Mouse (Mus musculus) adrenal gland, postnatal 36 days (tissue): ENCODE results near the gene Olfr773. TPM values are rescaled to one million over a fixed set of nuclear protein-coding genes. Genes with fewer than 3 reads are reported as not detected.
"Not testable (repeated sequence)": the region's sequence is repeated elsewhere in the genome, so short reads cannot be mapped to it uniquely, and the experiment has no call there.

ENCODE experiments used
- DNase-seq, 2 experiments: peaks; one replicate each; pipeline ENCODE4 v3.0.0; 2021; ENCODE audit warnings: mixed read lengths in 1 of 2
- long read RNA-seq, 2 experiments: library from polyadenylated mRNA; stranded (forward); transcript quantifications; one replicate each; pipeline ENCODE4 v2.0.0; 2021; ENCODE audit warnings: borderline sequencing depth in 2 of 2
- total RNA-seq, 2 experiments: library from RNA; stranded (reverse); gene quantifications; 2 replicates each; pipeline ENCODE4 v1.2.3; 2021

Olfr773 gene
- total RNA-seq: not detected
- long read RNA-seq, experiment 1: 0 reads
- long read RNA-seq, experiment 2: 0 reads

DNA sequence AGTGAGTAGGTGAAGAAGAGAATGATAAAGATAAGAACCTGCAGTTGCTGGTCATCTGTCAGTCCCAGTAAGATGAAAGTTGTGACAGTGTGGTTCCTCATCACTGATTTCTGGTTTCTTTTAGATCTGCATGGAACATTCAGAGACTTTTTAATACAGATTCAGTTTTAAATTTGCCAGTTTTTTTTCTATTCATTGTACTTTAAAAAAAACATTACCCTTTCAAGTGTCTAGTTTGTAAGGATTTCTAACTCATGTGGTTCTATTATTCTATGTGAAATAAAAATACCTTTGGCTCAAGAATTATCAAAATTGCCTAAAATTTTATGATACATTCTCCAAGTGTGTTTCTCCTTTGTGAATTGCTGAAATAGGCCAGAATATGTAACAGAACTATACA, at the start of gene Olfr773:
Olfr773 (minus strand) TSS at position 101 of the 400 bp plus-strand sequence.
- not testable (repeated sequence) for DNase-seq

DNA sequence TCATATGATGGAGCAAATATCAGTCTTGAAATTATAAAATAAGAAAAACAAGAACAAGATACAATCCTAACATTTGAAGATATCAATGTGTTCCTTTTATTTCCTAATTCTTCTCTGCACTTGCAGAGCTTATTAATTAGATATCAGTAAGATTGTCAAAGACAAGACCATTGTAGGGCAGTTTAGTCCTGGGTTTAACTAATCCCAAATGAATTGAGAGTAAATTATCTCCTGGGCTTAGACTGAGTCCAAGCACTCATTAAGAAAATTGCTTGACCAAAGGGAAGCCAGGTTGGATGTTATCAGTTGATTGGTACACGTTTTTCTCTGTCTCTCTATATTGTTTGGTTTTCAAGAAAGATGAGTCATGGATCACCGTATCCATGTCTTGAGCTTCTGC, 48.7 kb upstream of the Olfr773 start, which contains the start of gene Olfr774:
Olfr774 (plus strand) TSS at position 301 of the 400 bp plus-strand sequence.
- no peak for DNase-seq

DNA sequence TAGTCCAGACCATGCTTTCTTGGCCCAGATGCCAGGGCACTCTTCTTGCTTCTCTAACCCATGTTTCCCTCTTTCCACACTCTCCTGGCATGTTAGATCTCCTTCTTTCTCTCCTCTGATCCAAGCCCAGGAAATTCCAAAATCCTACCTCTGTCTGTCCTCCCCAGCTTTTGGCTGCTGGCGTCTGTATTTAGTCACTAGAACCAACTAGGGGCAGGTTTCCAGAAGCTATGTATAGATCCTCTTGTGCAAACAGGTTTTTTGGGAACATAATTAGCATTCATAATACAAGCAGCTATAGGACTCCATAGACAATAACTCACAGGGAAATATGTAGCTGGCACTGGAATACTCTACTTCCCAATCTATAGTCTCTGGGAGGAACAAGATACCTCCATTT, 43.5 kb upstream of the Olfr773 start:
- no peak for DNase-seq

DNA sequence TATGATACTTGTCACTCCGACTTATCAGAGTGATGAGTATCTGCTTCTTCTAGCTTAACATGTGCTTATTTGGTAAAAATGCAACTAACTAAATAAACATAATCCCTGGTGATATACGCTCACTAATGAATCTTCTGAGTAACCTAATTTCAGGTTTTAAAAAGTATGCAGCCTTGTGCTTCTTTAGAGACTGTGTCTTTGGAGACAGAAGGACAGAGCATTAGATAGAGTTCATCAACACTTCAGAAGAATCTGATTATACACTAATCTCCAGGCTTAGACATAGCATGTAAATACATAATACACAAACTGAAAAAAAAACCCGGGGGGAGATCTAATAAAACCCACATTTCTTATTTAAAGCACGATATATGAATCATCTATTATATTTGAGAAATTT, 9.4 kb downstream of the Olfr773 start, which contains the start of gene Olfr772:
Olfr772 (minus strand) TSS at position 101 of the 400 bp plus-strand sequence.
- DNase-seq: not testable (repeated sequence)

DNA sequence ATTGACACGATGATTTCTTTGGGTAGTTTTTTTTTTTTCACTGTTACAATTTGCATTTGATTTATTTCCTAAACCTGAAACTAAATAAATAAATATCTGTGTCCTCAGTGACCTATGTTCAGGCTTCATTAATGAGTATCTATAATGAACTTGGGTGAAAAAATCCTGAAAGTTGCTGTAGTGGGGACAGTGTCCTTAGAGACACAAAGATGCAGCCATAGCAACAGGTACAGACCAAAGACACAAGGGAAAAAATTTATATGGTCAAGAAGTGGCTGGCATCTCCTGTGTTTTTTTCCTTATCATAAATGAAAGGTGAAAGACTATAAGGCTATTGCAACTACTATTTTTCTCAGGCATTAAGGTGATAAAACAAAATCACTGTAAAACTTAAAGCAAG, 22.6 kb downstream of the Olfr773 start, which contains the start of gene Olfr771:
Olfr771 (minus strand) TSS at position 101 of the 400 bp plus-strand sequence.
- DNase-seq: no peak

DNA sequence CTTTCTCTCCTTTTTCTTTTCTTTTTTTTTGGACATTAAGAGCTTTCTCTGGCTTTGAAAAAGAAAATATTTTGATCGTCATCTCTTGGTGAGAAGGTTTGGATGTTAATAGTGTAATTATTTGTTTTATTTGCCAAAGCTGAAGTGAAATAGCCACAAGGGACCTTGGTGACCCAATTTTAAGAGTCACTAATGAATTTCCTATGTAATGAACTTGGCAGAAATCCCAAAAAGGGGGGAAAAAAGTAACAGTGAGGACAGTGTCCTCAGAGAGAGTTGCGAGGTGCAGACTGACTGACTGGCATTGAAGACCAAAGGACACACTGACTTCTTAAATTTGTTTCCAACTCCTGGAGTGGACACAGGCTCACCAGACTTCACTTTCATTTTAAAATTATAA, 48.3 kb downstream of the Olfr773 start, which contains the start of gene Olfr770:
Olfr770 (minus strand) TSS at position 101 of the 400 bp plus-strand sequence.
- no peak for DNase-seq

Other genes with a start within 250 kb of the Olfr773 start
- under 1 TPM; 0.30 to 0.76 TPM for gene Mettl7b, start 226.4 kb downstream of the Olfr773 start, total RNA-seq
- gene Olfr9, start 198.0 kb downstream of the Olfr773 start, total RNA-seq: not detected
- not detected for gene Olfr763, start 176.6 kb downstream of the Olfr773 start, total RNA-seq
- not detected for gene Olfr764-ps1, start 147.5 kb downstream of the Olfr773 start, total RNA-seq
- not detected for gene Olfr765, start 137.4 kb downstream of the Olfr773 start, total RNA-seq
- not detected for gene Olfr766-ps1, start 118.4 kb downstream of the Olfr773 start, total RNA-seq
- gene Olfr767, start 104.5 kb downstream of the Olfr773 start, total RNA-seq: not detected
- gene Olfr768, start 88.0 kb downstream of the Olfr773 start, total RNA-seq: not detected
- gene Olfr769, start 69.6 kb downstream of the Olfr773 start, total RNA-seq: not detected
- not detected for gene Olfr770, start 48.4 kb downstream of the Olfr773 start, total RNA-seq
- not detected for gene Olfr771, start 22.7 kb downstream of the Olfr773 start, total RNA-seq
- not detected for gene Olfr772, start 9.5 kb downstream of the Olfr773 start, total RNA-seq
- not detected for gene Olfr774, start 48.8 kb upstream of the Olfr773 start, total RNA-seq
- gene Olfr775, start 61.0 kb upstream of the Olfr773 start, total RNA-seq: not detected
- gene Olfr776, start 71.7 kb upstream of the Olfr773 start, total RNA-seq: not detected
- not detected for gene Olfr777, start 84.1 kb upstream of the Olfr773 start, total RNA-seq
- not detected for gene Olfr780, start 130.7 kb upstream of the Olfr773 start, total RNA-seq
- gene Olfr781, start 141.4 kb upstream of the Olfr773 start, total RNA-seq: not detected
- not detected for gene Olfr782, start 161.4 kb upstream of the Olfr773 start, total RNA-seq
- gene Olfr784, start 196.7 kb upstream of the Olfr773 start, total RNA-seq: not detected
- gene Olfr785, start 218.0 kb upstream of the Olfr773 start, total RNA-seq: not detected
- not detected for gene Olfr786, start 239.9 kb upstream of the Olfr773 start, total RNA-seq